Comparison of ENCODE assay signal across 21 mouse cellular contexts in the genomic region with DNA sequence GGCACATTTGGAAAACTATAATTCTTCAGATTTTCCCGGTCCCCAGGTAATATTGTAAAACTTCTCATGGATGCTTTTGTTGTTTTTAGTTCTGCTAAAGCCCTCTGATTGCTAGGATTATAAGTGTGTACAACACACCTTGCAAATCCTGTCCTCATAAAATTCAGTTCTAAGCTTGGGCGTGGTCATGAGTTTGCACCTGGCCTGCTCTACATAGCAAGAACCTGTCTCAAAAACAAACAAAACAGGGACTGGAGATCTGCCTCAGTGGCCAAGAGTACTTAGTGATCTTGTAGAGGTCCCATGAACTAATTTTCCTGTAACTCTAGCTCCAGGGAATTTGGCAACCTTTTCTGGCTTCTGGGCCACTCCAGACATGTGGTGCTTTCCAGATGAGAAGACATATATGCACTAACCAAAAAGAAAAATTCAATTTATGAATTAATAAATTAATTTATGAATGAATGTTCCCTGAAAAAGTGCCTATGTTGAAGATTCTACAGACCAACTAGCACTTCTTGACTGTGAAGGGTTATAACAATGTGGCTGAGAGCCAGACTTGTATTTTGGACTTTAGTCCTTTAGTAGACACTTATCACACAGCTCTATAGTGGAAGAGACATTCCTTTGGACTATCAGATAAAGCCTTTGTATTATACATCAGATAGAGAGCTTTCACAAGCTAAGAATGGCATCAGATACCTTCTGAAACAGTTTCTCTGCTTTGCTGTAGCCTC. TPM values are rescaled to one million over a fixed set of nuclear protein-coding genes. Genes with fewer than 3 reads are reported as not detected.
DNase-seq lines count a peak whose midpoint lies in the region; TF ChIP-seq lines count a peak whose summit lies in the region.
"Had no signal": no experiment of that assay in that cellular context is flagged by ENCODE, and none has a peak within 500 bp of the region (broad histone marks: within the 10 kb centered on the region; RNA-seq: fewer than 3 reads in every experiment).

No protein-coding gene starts in this region.

- no peak overlapping the region for H3K27ac ChIP-seq in heart, embryonic 10.5 days
- H3K27ac ChIP-seq in small intestine, adult 2 months (ENCODE audit: insufficient read depth, low read depth, low read length), result peak overlapping the region; percentile 92
- H3K27ac ChIP-seq: forebrain, embryonic 10.5 days; forebrain, embryonic 13.5 days; gastrocnemius, adult 2 months; heart, adult 2 months; hindbrain, embryonic 12.5 days; hindbrain, embryonic 15.5 days had no signal

- no peaks in the 10 kb centered on the region for H3K27me3 ChIP-seq in heart, embryonic 10.5 days (ENCODE audit: insufficient read depth, poor library complexity, severe bottlenecking)
- no peaks in the 10 kb centered on the region for H3K27me3 ChIP-seq in small intestine, adult 2 months (ENCODE audit: control insufficient read depth, insufficient read depth, low read length)
- H3K27me3 ChIP-seq: CH12.LX; forebrain, embryonic 13.5 days; hindbrain, embryonic 12.5 days; hindbrain, embryonic 15.5 days had no signal

- H3K36me3 ChIP-seq in heart, embryonic 10.5 days, result no peaks in the 10 kb centered on the region
- H3K36me3 ChIP-seq in small intestine, adult 2 months (ENCODE audit: control insufficient read depth, insufficient read depth, low read length), result peaks cover 3% of the 10 kb centered on the region; the same call in 1 of the 2 replicates
- H3K36me3 ChIP-seq: forebrain, embryonic 10.5 days; G1E; hindbrain, embryonic 12.5 days; hindbrain, embryonic 15.5 days had no signal

- no peaks in the 10 kb centered on the region for H3K9me3 ChIP-seq in heart, embryonic 10.5 days
- H3K9me3 ChIP-seq: forebrain, embryonic 10.5 days; forebrain, embryonic 13.5 days; G1E; hindbrain, embryonic 12.5 days; hindbrain, embryonic 15.5 days had no signal

- peak; percentile 64 for DNase-seq in heart, adult 11 months
- no peak for DNase-seq in heart, embryonic 10.5 days (ENCODE audit: low spot score)
- DNase-seq in lung, postnatal 36 days, result peak; percentile 5
- no peak for DNase-seq in lung, adult 2 months
- DNase-seq in urinary bladder, postnatal 25 days (ENCODE audit: low spot score), result no peak
- DNase-seq: adrenal gland, postnatal 10 days; adrenal gland, postnatal 36 days; B cell, adult 2 months; cerebellum, adult 18-20 months; cerebellum, adult 9-10 months; cerebellum, postnatal 14 days; gastrocnemius, adult 2 months; gastrocnemius, postnatal 25 days; heart, adult 2 months had no signal

- 86% methylated on average over 2 of the region's 2 CpGs for WGBS in heart, embryonic 10.5 days
- WGBS in lung, adult 2 months, result 90% methylated on average over 2 of the region's 2 CpGs
- WGBS in small intestine, adult 2 months, result 39% methylated on average over 2 of the region's 2 CpGs

- H3K4me3 ChIP-seq in heart, embryonic 10.5 days, result no peak overlapping the region
- H3K4me3 ChIP-seq in lung, adult 2 months (replicated peaks; ENCODE audit: extremely low read depth, low read depth, low read length), result no peak overlapping the region
- H3K4me3 ChIP-seq in small intestine, adult 2 months (ENCODE audit: low read depth, low read length), result no peak overlapping the region
- H3K4me3 ChIP-seq: forebrain, embryonic 10.5 days; forebrain, embryonic 13.5 days; gastrocnemius, adult 2 months; heart, adult 2 months; hindbrain, embryonic 12.5 days; hindbrain, embryonic 15.5 days had no signal

- TF ChIP-seq POLR2A in lung, adult 2 months (IDR thresholded peaks at IDR 0.05; ENCODE audit: borderline replicate concordance, extremely low read depth, low read depth, low read length), result no peak
- TF ChIP-seq POLR2A in small intestine, adult 2 months (IDR thresholded peaks at IDR 0.05; ENCODE audit: low read depth, low read length), result no peak

- 0 out of 2 replicates have a peak, but pooled peaks cover 3% of the 10 kb centered on the region for H3K4me1 ChIP-seq in heart, embryonic 10.5 days
- no peaks in the 10 kb centered on the region for H3K4me1 ChIP-seq in lung, adult 2 months (ENCODE audit: control insufficient read depth, insufficient read depth, low read length)
- H3K4me1 ChIP-seq in small intestine, adult 2 months (ENCODE audit: control insufficient read depth, insufficient read depth, insufficient read length, low read length), result peaks cover 12% of the 10 kb centered on the region; the same call in 1 of the 2 replicates
- H3K4me1 ChIP-seq: forebrain, embryonic 10.5 days; forebrain, embryonic 13.5 days; hindbrain, embryonic 12.5 days; hindbrain, embryonic 15.5 days had no signal

- TF ChIP-seq CTCF in lung, adult 2 months (IDR thresholded peaks at IDR 0.05; ENCODE audit: insufficient read depth, low read length), result no peak
- no peak for TF ChIP-seq CTCF in small intestine, adult 2 months (IDR thresholded peaks at IDR 0.05; ENCODE audit: extremely low read depth, insufficient read length, insufficient replicate concordance, low read depth, low read length)

RNA-seq across cellular contexts. Expression of gene Rfk, which starts 34.1 kb away (rescaled TPM):
- 52.6 and 57.7 TPM in 2 replicates for polyA plus RNA-seq in heart, embryonic 10.5 days (2016; fragmentation: Nextera tagmentation; extraction: Ambion mirVana)
- polyA plus RNA-seq in lung, adult 2 months (2012; rRNA removed), result 70.0 and 97.8 TPM in 2 replicates
- polyA plus RNA-seq in small intestine, adult 2 months (2012; rRNA removed), result 310 and 985 TPM in 2 replicates

RNA-seq across cellular contexts. Expression of gene Gcnt1, which starts 55.3 kb away (rescaled TPM):
- polyA plus RNA-seq in heart, embryonic 10.5 days (2016; fragmentation: Nextera tagmentation; extraction: Ambion mirVana), result 7.7 and 9.4 TPM in 2 replicates
- polyA plus RNA-seq in lung, adult 2 months (2012; rRNA removed), result 1.7 and 4.3 TPM in 2 replicates
- polyA plus RNA-seq in small intestine, adult 2 months (2012; rRNA removed), result 0.80 and 1.0 TPM in 2 replicates

Comparison
In these comparisons a context has a peak if more than half of its experiments do, and no peak if none do; other contexts are left out.
1. DNase-seq: peak in heart, adult 11 months (single experiment) and lung, postnatal 36 days (single experiment); none in heart, embryonic 10.5 days (single experiment), lung, adult 2 months (single experiment) and urinary bladder, postnatal 25 days (single experiment).